Mouse (Mus musculus) liver, postnatal 0 days (tissue): ENCODE results near the gene Dab2.

Experiments used
- CTCF ChIP-seq: sonication (generic); IDR thresholded peaks from 2 replicates; pipeline ENCODE4 v1.5.1; 2016; ENCODE audit warnings: antibody characterized with exemption, low read depth
- EP300 ChIP-seq: IDR thresholded peaks from 2 replicates; pipeline ENCODE4 v1.6.1; 2016; ENCODE audit warnings: antibody characterized with exemption, low read depth, mild to moderate bottlenecking

DNA sequence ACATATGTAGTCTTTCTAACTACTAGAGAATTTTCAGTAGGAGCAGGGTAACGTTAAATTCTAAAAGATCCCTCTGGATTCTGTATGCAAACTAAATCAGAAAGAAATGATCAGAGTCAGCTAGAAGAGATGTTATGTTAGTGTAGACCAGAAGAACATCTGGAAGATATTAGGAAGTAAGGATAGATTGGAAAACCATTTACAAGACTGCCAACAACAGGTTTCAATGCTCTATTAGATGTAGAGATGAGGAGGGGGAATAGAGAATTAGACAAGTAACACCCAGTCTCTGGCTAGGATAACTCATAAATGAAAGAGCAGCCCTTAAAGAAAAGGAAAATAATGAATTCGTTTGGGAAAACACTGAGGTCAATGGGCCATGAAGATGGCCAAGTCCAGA is 154.9 kb downstream of the Dab2 start:
- TF ChIP-seq CTCF, result no peak
- no peak for TF ChIP-seq EP300
